Mouse (Mus musculus) brain, embryonic 14.5 days (tissue): ENCODE data around the gene Gm47841.

ENCODE experiments used
- CTCF ChIP-seq: fragments of 200-500 bp; IDR thresholded peaks from 2 replicates; pipeline ENCODE4 v1.5.1; 2012; ENCODE audit warnings: inconsistent platforms, mild to moderate bottlenecking, moderate library complexity, borderline replicate concordance; ENCODE audit not compliant: insufficient read depth, insufficient read length; ENCODE audit errors: extremely low read depth
- POLR2A ChIP-seq: fragments of 200-500 bp; IDR thresholded peaks from 2 replicates; pipeline ENCODE4 v1.6.1; 2012; ENCODE audit warnings: mild to moderate bottlenecking, inconsistent platforms, borderline replicate concordance; ENCODE audit not compliant: poor library complexity, insufficient read depth, insufficient read length, severe bottlenecking; ENCODE audit errors: extremely low read depth

DNA sequence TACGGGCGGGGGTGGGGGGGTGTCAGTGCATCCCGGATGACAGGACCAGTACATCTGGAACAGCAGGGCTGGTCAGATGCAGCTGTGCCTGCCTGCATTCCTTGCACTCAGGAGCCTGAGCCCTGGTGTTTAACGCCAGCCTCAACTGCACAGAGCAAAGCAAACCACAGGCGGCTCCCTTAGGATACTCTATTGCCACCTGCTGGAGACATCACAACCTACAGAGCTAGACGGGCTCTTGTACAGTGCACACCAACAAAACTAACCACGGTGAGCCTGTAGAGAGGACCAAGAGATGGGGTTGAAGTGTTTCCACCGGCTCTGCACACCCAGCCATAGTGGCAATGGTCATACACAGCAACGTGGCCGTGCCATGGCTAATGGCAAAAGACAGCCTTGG, 9.0 kb upstream of the Gm47841 start:
- TF ChIP-seq POLR2A: no peak
- TF ChIP-seq CTCF: peak; percentile 72
